Mouse (Mus musculus): ENCODE measurements around the gene Trpm6. TPM values are rescaled to one million over a fixed set of nuclear protein-coding genes. Genes with fewer than 3 reads are reported as not detected.
A peak's percentile ranks its signal among the peaks of the same experiment; 100 is the strongest.

The Trpm6 gene
- polyA plus RNA-seq, 1 experiment from 2014 or later, result 0.14 TPM

DNA sequence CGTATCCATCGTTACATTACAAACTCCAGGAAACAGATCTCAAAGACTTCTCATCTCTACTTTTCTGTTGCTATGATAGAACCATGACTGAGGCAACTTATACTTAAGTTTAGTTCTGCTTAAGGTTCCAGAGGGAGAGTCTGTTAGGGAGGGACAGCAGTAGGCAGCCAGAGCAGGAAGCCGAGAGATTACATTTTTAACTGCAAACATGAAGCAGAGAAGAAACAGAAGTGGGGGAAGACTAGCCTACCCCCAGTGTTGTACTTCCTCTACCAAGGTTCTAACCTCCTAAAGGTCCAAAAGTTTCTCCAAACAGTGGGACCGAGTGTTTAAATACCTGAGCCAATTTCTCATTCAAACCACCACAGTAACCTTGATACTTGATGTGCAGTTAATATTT, 13.9 kb upstream of the Trpm6 start:
- no peak overlapping the region for H3K4me2 ChIP-seq (replicated peaks)
- ATAC-seq, result no peak
- 92% methylated on average over 4 of the region's 4 CpGs for WGBS
- no peak overlapping the region for H3K27ac ChIP-seq
- H3K36me3 ChIP-seq, result no peaks in the 10 kb centered on the region
- H3K9me3 ChIP-seq, result no peaks in the 10 kb centered on the region
- H3K27me3 ChIP-seq (replicated peaks), result no peaks in the 10 kb centered on the region
- H3K4me1 ChIP-seq (replicated peaks), result no peaks in the 10 kb centered on the region
- no peak overlapping the region for H3K9ac ChIP-seq
- no peak overlapping the region for H3K4me3 ChIP-seq (replicated peaks)

DNA sequence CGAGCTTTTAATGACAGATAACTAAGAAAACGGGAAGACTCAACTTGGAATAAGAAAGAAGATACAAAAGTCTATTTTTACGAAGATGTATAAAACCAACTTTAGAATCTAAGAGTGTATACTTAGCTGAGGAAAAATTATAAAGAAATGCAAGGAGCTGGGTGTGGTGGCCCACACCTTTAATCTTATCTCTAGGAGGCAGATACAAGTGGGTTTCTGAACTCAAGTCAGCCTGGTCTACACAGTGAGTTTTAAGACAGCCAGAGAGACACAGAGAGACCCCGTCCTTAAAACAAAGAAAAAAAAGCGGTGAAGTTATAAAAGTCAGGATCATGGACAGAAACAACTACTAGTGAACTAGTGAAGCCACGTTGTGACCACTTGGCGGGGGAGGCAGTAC, 10.6 kb upstream of the Trpm6 start:
- ATAC-seq, result no peak

DNA sequence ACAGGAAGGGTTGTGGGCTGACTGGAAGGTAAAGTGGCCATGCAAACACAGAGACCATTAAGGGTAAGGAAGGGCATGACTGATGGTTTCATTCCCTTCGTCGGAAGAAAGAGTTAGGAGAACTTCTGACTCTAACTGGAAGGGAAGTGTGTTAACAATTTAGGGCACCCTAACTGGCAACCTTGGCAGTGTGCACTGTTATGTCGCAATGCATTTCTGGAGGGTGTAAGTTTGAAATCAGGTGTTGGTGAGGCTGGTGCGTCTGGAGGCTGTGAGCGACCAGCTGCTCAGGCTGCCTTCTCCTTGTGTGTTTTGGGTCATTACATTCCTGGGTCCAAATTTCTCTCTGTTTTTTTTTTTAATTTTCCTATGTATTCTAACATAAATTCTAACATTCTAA, 5.8 kb upstream of the Trpm6 start:
- WGBS, result 77% methylated on average over 5 of the region's 5 CpGs
- no peak overlapping the region for H3K4me3 ChIP-seq (replicated peaks)
- H3K4me2 ChIP-seq (replicated peaks), result no peak overlapping the region

More for the DNA sequence above, 10.6 kb upstream of the Trpm6 start:
- H3K4me2 ChIP-seq (replicated peaks), result no peak overlapping the region
- 74% methylated on average over 7 of the region's 7 CpGs for WGBS
- no peaks in the 10 kb centered on the region for H3K9me3 ChIP-seq
- no peak overlapping the region for H3K27ac ChIP-seq
- no peak overlapping the region for H3K9ac ChIP-seq
- H3K27me3 ChIP-seq (replicated peaks), result no peaks in the 10 kb centered on the region
- no peaks in the 10 kb centered on the region for H3K4me1 ChIP-seq (replicated peaks)
- no peak overlapping the region for H3K4me3 ChIP-seq (replicated peaks)
- no peaks in the 10 kb centered on the region for H3K36me3 ChIP-seq

GRCm38 (mm10) chr19:18746576-18747340, 3.0 kb upstream of the Trpm6 start:
- Histone ChIP-seq H3K27me3 (replicated peaks) (no peaks in the 10 kb centered on the region), H3K9ac (no peak overlapping the region), H3K36me3 (no peaks in the 10 kb centered on the region), H3K4me3 (replicated peaks) (no peak overlapping the region), H3K4me2 (replicated peaks) (no peak overlapping the region), H3K4me1 (replicated peaks) (no peaks in the 10 kb centered on the region; the same call in 1 of the 2 replicates), H3K9me3 (no peaks in the 10 kb centered on the region), H3K27ac (no peak overlapping the region)
- 84% methylated on average over 5 of the region's 5 CpGs for WGBS
- no peak for ATAC-seq

More for the DNA sequence above, 5.8 kb upstream of the Trpm6 start:
- Histone ChIP-seq H3K27ac (no peak overlapping the region), H3K27me3 (replicated peaks) (no peaks in the 10 kb centered on the region), H3K9ac (no peak overlapping the region), H3K4me1 (replicated peaks) (no peaks in the 10 kb centered on the region), H3K9me3 (no peaks in the 10 kb centered on the region), H3K36me3 (no peaks in the 10 kb centered on the region)
- ATAC-seq, result no peak

DNA sequence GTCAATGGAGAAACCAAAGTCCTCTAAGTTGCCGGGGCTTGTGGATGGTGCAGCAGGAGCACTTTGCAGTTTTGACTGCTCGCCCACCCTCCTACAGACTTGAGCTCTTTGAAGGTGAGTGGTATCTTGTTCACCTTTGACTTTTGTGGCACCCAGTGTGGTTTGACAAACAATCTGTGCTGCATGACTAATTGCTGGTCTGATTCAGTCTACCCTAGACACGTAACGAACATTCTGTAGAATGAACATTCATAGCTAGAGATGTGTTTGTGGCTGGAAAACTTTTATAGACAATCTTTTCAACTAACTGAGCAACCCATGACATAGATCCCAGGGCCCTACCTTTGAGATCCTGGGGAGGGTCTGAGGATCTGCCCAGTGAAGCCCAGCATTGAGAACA, 2.4 kb upstream of the Trpm6 start:
- Histone ChIP-seq H3K4me1 (replicated peaks) (no peaks in the 10 kb centered on the region; the same call in 1 of the 2 replicates), H3K4me3 (replicated peaks) (no peak overlapping the region), H3K4me2 (replicated peaks) (no peak overlapping the region), H3K9me3 (no peaks in the 10 kb centered on the region), H3K36me3 (no peaks in the 10 kb centered on the region), H3K9ac (no peak overlapping the region), H3K27me3 (replicated peaks) (no peaks in the 10 kb centered on the region), H3K27ac (no peak overlapping the region)
- 93% methylated on average over 4 of the region's 4 CpGs for WGBS
- ATAC-seq, result no peak

GRCm38 (mm10) chr19:18757191-18757590, 7.4 kb downstream of the Trpm6 start:
- Histone ChIP-seq H3K27ac (no peak overlapping the region), H3K4me2 (replicated peaks) (no peak overlapping the region), H3K9ac (no peak overlapping the region), H3K4me3 (replicated peaks) (no peak overlapping the region), H3K9me3 (no peaks in the 10 kb centered on the region), H3K4me1 (replicated peaks) (no peaks in the 10 kb centered on the region), H3K27me3 (replicated peaks) (no peaks in the 10 kb centered on the region), H3K36me3 (no peaks in the 10 kb centered on the region)
- no peak for ATAC-seq

DNA sequence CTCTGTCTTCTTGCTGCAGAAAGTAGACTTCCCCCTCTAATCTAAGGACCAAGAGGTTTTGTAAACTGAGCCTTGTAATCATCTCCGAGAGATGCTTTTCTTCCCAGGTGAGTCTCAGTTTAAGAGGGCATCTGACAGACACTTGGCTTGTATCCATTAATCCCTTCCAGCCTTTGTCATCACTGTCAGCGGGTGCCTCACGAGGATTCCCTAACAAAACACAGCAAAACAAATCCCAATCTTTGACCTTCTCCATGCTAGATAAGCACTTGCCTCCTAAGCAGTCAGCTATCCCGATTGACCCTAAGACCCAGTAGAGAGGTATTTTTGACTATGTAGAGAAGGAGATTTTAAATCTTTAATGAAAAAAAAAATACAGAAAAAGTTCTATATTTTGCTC, 7.9 kb downstream of the Trpm6 start:
- H3K9me3 ChIP-seq, result no peaks in the 10 kb centered on the region
- ATAC-seq, result no peak
- H3K9ac ChIP-seq, result no peak overlapping the region
- no peaks in the 10 kb centered on the region for H3K27me3 ChIP-seq (replicated peaks)
- no peaks in the 10 kb centered on the region for H3K36me3 ChIP-seq
- WGBS, result 64% methylated on average over 4 of the region's 4 CpGs
- H3K27ac ChIP-seq, result no peak overlapping the region
- H3K4me2 ChIP-seq (replicated peaks), result no peak overlapping the region
- H3K4me1 ChIP-seq (replicated peaks), result no peaks in the 10 kb centered on the region
- no peak overlapping the region for H3K4me3 ChIP-seq (replicated peaks)

- no peak overlapping the region for H3K4me2 ChIP-seq (replicated peaks)
- H3K27me3 ChIP-seq (replicated peaks), result no peaks in the 10 kb centered on the region
- no peak overlapping the region for H3K27ac ChIP-seq
- H3K36me3 ChIP-seq, result no peaks in the 10 kb centered on the region
- no peaks in the 10 kb centered on the region for H3K9me3 ChIP-seq
- ATAC-seq, result no peak
- H3K4me1 ChIP-seq (replicated peaks), result no peaks in the 10 kb centered on the region
- 41% methylated on average over 6 of the region's 6 CpGs for WGBS
- H3K9ac ChIP-seq, result no peak overlapping the region
- no peak overlapping the region for H3K4me3 ChIP-seq (replicated peaks)
These were observed 8.5 kb downstream of the Trpm6 start for GRCm38 (mm10) chr19:18758269-18758668.

DNA sequence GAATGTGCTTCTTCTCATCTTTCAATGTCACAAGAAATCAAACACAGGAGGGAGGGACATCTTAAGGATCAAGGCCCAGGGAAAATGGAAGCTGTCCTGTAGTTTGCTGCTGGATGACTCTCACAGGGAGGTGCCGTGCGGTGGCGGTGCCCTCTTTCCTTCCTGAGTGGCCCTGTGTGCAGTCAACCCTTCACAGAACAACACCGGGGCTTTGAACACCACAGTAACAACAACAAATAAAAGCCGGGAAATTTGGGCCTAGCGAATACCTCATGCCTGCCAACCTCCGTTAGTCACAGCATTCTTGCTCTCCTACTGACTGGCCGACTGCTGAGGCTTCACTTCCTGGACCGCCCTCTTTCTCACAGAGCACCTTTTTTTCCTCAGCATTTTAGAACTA, 9.1 kb downstream of the Trpm6 start:
- no peak overlapping the region for H3K9ac ChIP-seq
- no peak for ATAC-seq
- H3K9me3 ChIP-seq, result no peaks in the 10 kb centered on the region
- H3K4me1 ChIP-seq (replicated peaks), result no peaks in the 10 kb centered on the region
- H3K4me2 ChIP-seq (replicated peaks), result no peak overlapping the region
- no peaks in the 10 kb centered on the region for H3K27me3 ChIP-seq (replicated peaks)
- H3K27ac ChIP-seq, result no peak overlapping the region
- H3K4me3 ChIP-seq (replicated peaks), result no peak overlapping the region
- no peaks in the 10 kb centered on the region for H3K36me3 ChIP-seq
- 63% methylated on average over 9 of the region's 9 CpGs for WGBS

- H3K9me3 ChIP-seq, result no peaks in the 10 kb centered on the region
- 78% methylated on average over 5 of the region's 5 CpGs for WGBS
- H3K36me3 ChIP-seq, result no peaks in the 10 kb centered on the region
- no peak overlapping the region for H3K27ac ChIP-seq
- H3K4me2 ChIP-seq (replicated peaks), result no peak overlapping the region
- no peaks in the 10 kb centered on the region for H3K4me1 ChIP-seq (replicated peaks)
- no peaks in the 10 kb centered on the region for H3K27me3 ChIP-seq (replicated peaks)
- H3K4me3 ChIP-seq (replicated peaks), result no peak overlapping the region
- no peak overlapping the region for H3K9ac ChIP-seq
- ATAC-seq, result no peak
These were observed 16.6 kb downstream of the Trpm6 start for GRCm38 (mm10) chr19:18766399-18766798.

- Histone ChIP-seq H3K4me3 (replicated peaks) (no peak overlapping the region), H3K36me3 (no peaks in the 10 kb centered on the region), H3K27ac (no peak overlapping the region), H3K9ac (no peak overlapping the region), H3K9me3 (no peaks in the 10 kb centered on the region), H3K27me3 (replicated peaks) (no peaks in the 10 kb centered on the region), H3K4me1 (replicated peaks) (no peaks in the 10 kb centered on the region), H3K4me2 (replicated peaks) (no peak overlapping the region)
- 86% methylated on average over 1 of the region's 1 CpGs for WGBS
- ATAC-seq, result no peak
These were observed 21.3 kb downstream of the Trpm6 start for GRCm38 (mm10) chr19:18771048-18771447.

- H3K27ac ChIP-seq, result no peak overlapping the region
- no peaks in the 10 kb centered on the region for H3K9me3 ChIP-seq
- no peak overlapping the region for H3K4me2 ChIP-seq (replicated peaks)
- H3K4me1 ChIP-seq (replicated peaks), result no peaks in the 10 kb centered on the region
- WGBS, result 81% methylated on average over 1 of the region's 1 CpGs
- no peak overlapping the region for H3K4me3 ChIP-seq (replicated peaks)
- no peak overlapping the region for H3K9ac ChIP-seq
- no peaks in the 10 kb centered on the region for H3K27me3 ChIP-seq (replicated peaks)
- no peak for ATAC-seq
- no peaks in the 10 kb centered on the region for H3K36me3 ChIP-seq
These were observed 21.8 kb downstream of the Trpm6 start for GRCm38 (mm10) chr19:18771561-18771960.

- Histone ChIP-seq H3K4me2 (replicated peaks) (no peak overlapping the region), H3K27ac (no peak overlapping the region), H3K4me3 (replicated peaks) (no peak overlapping the region), H3K36me3 (no peaks in the 10 kb centered on the region), H3K4me1 (replicated peaks) (no peaks in the 10 kb centered on the region), H3K27me3 (replicated peaks) (no peaks in the 10 kb centered on the region), H3K9ac (no peak overlapping the region), H3K9me3 (no peaks in the 10 kb centered on the region)
- peak; percentile 25 for ATAC-seq
- whole genome bisulfite sequencing, result 73% methylated on average over 5 of the region's 5 CpGs
These were observed 23.2 kb downstream of the Trpm6 start for GRCm38 (mm10) chr19:18772888-18773488.
